Mouse (Mus musculus): ENCODE data around the gene Spr.
"Not testable (repeated sequence)": the region's sequence is repeated elsewhere in the genome, so short reads cannot be mapped to it uniquely, and the experiment has no call there.

Gene Spr

DNA sequence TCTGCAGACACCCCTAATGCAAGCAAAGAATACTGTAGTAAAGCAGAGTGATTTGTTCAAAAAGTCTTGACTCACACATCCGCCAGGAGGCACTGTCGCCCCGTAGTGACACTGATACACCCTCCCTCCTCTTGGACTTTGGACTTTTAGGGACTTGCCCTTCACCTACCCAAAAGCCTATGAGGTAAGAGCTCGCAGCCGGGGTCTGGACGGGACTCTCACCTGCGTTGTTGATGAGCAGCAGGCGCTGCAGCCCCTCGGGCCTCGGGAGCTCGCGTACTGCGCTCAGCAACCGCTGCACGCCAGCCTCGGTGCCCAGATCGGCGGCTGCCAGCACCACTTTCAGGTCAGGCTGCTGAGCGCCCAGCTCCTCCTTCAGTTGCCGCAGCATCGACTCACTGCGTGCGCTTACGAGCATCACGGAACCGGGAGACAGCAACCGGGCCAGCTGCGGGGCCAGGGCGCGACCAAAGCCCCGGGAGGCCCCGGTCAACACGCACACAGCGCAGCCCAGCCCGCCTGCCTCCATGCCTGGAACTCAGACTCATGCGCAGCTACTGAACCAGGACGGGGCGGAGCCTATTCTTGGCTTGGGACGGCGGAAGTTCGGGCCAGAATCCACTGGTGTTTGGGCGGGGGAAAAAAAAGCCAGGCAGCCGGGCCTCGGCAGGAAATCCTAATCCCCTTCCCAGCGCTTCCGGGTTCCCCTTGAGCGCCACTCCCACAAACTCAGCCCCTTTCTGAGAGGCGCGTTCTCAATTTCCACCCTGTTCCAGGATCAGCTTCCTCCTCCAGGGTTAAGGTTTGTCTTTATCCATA lies at the start of gene Spr:
Gene Spr (minus strand): TSS at position 550 of the 819 bp plus-strand sequence.
- peak; percentile 90 for DNase-seq (ENCODE audit: extremely low spot score)

DNA sequence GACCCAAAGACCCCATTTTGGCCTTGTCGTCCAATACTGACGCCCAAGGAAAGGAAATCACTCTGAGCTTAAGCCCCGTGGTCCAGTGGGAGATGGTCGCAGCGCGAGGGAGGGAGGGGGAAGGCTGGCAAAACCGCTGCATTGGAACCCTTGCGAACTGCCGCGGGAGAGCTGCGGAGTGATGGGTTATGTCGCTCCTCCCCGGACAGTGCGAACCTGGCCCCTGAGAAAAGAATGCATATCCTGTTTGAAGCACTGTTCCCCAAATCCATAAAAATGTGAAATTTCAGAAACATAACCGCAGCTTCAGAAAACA lies 49.1 kb upstream of the Spr start:
- DNase-seq (ENCODE audit: extremely low spot score): no peak

DNA sequence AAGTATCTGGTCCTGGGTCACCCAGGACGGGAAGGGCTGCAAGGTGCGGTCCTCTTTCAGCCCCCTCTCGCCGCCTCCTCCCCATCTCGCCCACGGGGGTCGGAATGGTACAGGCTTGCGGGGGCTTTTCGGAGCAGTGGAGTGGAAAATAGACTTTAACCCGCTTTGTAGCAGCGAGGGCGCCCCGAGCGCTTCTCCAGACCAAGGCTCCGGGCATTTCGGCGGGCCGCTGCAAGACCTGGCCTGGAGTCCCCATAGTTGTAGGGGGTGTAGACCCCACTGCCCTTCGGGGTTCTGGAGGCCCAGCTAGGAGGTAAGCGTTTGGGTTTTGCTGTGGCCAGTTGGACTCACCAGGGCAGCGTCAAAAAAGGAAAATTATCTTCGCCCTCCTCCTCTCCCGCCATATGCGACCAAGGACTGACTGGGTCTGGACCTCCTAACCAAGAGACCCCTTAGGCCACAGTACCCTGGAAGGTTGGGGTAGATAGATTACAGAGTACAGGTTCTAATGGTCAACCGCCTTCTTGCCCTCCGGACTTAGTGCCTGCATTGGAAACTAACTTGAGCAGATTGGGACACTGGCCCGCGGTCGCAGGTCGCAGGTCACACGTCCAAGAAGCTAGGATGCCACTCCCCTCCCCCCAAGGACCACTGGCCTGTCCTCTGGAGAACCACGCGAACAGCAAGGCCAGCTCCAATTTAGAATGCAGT lies 48.6 kb upstream of the Spr start:
- peak; percentile 55 for DNase-seq (ENCODE audit: extremely low spot score)

DNA sequence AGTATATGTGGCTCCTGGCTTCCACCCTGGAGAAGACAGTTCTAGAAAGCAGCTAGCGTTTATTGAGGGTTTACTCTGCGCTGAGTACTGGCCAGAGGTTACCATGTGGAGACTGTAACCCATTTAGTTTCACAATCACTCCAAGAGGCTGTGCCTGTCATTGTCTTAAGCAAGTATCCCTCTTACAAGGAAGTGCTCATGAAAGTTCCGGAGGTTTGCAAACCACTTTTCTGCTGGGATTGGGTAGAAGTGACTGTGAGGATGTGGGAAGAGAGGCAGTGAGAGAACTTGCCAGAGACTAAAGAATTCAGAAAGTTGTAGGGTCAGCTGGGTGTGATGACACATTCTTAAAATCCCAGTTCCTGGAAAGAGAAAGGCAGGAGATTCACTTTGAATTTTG lies 46.4 kb upstream of the Spr start:
- DNase-seq (ENCODE audit: extremely low spot score): no peak

DNA sequence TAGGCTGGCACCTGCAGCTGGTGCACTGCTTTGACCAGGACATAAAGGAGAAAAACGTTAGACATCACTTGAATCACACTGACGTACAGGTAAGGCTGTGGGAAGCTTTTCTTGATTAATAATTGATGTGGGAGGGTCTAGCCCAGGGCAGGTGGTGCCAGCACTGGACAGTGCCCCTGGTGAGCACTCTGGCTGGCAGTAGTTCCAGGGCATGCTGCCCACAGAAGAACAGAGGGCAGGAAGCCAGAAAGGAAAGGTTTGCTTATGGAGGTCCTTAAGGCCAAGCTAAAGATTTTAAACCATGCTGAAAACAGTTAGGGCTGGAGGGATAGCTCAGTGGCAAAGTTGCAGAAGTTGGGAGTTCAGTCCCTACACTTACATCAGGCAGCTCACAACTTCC lies 42.5 kb upstream of the Spr start:
- DNase-seq (ENCODE audit: extremely low spot score): no peak

DNA sequence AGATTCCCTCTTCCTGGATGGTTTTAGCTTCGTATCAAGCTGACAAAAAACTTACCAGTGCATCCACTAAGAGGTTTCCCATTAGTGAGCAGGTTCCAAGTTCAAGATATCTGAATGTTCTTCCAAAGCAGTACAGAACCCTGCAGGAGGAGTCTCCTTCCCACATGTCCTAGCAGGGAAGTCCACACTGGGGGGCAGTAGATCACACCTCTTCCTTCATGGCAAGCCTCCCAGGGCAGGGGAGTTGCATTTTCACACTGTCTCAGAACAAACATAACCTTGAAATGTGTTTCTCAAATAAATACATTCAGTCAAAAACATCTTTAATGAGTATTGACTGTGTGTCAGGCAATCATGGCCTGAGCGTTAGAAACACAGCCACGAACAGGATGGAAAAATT lies 42.0 kb upstream of the Spr start:
- DNase-seq (ENCODE audit: extremely low spot score): no peak

DNA sequence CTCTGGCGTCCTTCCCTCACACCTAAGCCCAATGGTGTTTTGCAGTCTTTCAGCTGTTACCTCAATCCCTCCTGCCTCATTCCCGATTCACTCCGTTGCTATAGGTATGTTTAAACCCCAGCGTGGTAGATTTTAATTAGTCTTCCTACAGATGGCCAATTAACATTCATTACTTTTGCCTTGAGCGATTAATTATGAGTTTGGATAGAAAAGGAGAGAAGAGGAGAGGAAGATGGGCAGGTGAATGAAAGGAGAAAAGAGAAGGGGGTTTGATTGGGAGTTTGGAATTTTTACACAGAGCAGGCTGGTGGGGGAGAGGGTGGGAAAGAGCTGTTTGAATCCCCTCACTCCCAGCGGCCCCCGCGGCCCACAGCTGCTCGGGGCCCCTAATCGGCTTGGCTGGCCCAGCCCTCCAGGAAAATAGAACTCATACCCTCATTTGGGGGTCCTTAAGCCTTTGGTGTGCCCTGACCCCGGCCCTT lies 27.9 kb upstream of the Spr start:
- DNase-seq (ENCODE audit: extremely low spot score): no peak

DNA sequence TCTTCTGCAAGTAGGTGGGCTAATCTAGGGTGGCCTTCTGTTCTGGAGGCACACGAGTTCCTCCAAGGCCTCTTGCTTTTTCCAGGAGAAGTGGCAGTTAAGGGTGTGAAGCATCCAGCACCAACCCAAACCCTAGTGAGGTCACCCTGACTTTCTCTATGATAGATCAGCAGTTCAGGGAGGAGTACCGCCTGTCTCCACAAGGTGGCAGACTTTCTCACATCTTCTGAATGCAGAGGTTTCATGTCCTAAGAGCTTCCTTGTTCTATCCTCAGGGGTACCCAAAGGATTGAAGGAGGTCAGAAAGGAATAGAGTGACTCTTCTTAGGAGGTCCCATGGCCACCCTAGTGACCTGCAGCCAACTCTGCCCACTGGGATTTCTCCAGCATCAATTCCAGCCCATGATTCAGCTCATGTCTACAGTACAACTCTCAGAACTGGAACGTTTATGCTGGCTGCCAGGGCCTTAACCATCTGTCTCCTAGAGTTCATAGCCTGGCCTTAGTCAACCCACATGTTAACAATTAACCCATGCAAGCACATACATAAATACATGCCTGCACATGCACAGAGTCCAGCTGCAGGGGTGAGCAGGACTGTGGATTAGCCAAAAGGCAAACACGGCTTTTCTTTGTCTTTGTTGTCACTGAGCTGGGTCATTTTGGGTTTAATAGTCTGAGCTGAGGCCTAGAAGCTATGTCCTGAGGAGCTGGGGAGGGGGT lies 22.8 kb upstream of the Spr start:
- DNase-seq (ENCODE audit: extremely low spot score): peak; percentile 77

DNA sequence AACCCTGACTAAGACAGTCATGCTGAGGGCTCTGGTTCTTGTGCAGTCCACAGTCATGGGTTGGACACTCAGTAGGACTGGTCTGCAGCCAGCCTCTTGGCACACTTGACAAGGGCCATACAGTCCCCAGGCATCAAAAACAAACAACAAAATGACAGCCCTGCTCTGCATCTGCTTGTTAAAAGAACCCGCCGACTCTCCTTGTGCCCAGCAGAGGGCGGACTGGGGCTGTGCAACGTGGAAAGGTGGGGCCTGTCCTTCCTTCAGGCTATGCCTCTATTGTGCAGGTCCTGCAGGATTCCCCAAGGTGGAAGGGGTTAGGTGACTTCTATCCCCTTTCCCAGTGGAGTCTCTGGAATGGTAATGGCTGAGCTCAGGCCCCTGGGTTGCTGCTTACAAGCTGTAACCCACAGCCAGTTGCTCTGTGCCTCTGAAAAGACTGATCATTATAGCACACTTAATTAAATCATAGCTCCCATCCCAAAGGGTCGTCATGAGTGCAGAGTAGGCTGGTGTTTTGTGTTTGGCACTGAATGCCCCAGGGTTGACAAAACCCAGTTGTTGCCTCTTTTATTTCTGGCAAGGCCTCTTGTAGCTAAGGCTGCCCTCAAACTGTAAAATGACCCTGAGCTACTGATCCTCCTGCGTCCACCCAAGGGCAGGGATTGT lies 21.7 kb upstream of the Spr start:
- peak; percentile 49 for DNase-seq (ENCODE audit: extremely low spot score)

DNA sequence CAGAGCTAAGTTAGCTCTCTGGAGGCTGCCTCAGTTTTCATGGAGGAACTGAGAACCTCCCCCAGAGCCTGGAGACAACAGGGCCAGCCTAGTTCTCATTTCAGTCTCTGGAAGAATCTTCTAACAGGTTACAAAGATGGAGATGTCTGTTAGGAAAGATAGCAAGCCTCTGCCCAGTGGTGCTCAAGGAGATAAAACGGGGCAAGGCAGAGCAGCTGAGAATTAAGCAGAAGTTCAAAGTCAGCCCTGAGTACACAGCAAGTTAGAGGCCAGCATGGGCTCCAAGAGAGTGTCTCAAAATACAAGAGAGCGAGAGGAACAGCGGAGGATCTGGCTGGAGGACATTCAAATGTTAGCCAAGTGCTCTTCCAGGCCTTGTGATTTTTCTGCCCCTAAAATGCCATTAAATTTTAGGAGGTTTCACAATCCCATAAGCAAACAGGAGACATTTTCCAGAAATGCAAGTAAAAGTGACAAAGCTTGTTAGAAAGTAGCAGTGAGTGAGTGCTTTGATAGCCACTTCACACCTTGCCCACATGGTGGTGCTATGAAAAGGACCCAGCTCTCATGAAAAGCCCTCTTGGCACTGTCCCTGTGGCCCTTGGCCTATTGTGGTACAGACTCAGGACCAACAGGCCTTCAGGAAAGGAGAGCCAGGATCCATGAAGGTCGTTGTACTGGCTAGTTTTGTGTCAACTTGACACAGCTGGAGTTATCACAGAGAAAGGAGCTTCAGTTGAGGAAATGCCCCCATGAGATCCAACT lies 20.7 kb upstream of the Spr start:
- DNase-seq (ENCODE audit: extremely low spot score): not testable (repeated sequence)

DNA sequence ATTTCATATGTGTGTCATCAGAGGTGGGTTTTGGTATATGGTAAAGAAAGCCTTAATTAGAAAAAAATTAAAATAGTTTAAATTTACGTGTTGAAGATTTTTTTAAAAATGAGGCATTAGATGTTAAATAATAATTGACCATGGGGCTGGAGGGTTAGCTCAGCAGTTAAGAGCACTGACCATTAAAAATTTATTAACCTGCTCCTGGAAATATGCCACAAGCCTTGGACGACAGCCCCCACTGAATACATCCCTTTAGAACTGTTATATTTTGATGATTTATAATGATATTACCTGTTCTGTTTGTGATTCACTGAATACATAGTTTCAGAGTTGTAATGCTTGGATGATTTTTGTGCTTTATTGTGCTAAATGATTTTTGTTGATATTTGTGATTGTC lies 19.0 kb upstream of the Spr start:
- not testable (repeated sequence) for DNase-seq (ENCODE audit: extremely low spot score)

DNA sequence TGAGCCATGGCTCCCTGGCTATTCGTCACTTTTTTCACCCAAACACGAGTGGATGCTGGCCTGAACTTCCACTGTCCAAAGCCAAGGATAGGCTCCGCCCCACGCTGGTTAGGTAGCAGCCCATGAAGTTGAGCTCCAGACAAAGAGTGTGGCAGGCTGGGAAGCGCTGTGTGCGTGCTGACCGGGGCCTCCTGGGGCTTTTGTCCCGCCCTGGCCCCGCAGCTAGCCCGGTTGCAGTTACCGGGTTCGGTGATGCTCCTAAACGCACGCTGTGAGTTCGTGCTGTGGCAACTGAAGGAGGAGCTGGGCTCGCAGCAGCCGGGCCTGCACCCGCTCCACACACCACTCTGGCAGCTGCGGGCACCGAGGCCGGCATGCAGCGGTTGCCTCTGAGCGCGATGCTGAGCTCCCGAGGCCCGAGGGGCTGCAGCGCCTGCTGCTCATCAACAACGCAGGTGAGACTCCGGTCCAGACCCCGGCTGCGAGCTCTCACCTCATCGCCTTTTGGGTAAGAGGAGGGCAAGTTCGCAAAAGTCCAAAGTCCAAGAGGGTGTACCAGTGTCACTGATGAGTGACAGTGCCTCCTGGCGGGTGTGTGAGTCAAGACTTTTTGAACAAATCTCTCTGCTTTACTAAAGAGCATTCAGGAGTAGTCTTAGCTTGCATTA lies 17.4 kb upstream of the Spr start:
- DNase-seq (ENCODE audit: extremely low spot score): peak; percentile 73

DNA sequence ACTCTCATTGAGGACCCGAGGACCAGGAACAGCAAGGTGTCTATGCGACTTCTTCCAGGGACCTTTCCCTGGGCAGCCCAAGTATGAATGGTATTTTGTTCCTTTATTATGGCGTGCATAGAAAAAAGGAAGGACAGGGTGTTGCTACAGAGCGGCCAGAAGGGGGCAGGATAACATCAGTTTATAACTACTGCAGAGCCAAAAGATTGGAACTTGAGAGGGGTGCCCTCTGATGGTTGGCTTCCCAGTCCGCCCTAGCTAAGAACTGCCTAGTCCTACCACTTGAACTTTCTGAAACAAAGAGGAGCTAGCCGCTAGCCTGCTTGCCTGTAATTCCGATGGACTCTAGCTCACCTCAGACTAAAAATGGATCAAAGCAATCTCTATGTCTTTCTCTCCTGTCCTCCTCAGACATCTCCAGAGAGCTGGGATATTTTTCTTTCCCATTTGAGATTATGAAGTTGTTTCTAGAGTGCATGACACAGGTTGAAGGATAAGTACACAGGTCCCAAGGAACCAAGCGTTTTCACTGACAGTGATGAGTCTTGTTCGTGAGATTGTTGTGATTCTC lies 16.5 kb upstream of the Spr start:
- peak; percentile 78 for DNase-seq (ENCODE audit: extremely low spot score)

DNA sequence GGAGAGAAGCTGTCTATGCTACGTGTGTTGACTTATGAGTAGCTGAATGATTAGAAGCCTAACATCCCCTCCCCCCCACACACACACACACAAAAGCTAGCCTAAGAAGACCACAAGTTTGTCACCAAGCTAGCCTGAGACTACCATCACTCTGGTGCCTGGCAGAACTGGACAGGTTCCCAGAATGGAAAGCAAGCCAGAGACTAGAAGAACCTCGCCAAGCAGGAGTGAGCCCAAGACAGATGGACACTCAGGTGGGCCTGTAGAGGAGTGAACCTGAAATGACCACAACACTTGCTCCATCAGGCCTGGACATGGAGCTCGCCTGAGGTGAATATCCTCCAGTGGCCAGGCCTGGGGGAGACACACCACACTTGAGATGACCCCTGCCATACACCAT lies 12.8 kb upstream of the Spr start:
- no peak for DNase-seq (ENCODE audit: extremely low spot score)

DNA sequence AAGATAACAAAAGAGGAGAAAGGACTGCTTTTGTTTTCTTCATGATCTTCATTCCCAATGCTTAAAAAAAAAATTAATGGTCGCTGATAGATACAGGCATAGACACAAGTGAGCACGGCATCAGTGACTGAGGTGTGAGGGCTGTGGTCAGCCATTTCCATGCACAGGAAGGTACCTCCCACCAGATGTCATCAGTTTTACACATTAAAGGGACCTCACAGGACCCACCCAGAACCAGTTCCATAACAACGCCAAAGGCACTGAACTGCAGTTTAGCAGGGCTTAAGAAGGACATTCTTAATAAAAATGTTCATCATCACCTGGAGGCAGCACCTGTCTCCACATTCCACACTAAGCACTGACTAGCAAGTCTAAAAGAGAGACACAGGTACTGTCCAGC lies 10.1 kb upstream of the Spr start:
- no peak for DNase-seq (ENCODE audit: extremely low spot score)

DNA sequence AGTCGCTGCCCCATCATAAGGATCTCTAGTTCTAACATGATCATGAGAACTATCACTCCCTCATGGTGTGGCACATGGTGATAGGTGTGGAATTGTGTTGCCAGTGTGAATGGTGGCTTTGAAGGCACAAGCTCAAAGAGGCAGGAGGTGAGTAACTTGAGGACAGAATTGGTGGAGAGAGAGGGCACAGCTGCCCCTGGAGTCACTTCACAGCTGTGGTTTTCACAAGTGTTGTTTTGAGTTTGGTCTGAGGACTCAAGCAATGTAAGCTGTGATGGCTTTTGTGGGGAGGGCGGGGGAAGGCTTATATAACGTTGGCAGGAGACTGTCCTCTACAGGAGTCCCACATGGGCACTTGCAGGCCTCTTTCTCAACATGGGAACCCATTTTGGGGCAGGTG lies 6.9 kb upstream of the Spr start:
- no peak for DNase-seq (ENCODE audit: extremely low spot score)

DNA sequence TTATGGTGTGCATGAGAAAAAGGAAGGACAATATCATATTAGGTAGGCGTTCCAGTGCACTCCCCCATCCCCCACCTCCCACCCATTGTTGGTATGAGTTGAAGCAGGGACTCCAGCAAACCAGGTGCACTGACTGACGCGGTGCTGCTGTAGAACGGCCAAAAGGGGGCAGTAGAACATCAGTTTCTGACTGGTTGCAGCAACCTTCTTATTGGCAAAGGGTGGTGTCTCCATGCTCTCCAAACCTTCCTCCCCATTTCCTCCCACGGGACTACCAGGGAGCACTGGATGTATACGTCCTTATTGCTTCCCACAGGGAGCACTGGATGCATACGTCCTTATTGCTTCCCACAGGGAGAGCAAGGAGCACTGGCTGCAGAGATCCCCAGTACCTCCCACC lies 3.4 kb upstream of the Spr start:
- peak; percentile 46 for DNase-seq (ENCODE audit: extremely low spot score)

DNA sequence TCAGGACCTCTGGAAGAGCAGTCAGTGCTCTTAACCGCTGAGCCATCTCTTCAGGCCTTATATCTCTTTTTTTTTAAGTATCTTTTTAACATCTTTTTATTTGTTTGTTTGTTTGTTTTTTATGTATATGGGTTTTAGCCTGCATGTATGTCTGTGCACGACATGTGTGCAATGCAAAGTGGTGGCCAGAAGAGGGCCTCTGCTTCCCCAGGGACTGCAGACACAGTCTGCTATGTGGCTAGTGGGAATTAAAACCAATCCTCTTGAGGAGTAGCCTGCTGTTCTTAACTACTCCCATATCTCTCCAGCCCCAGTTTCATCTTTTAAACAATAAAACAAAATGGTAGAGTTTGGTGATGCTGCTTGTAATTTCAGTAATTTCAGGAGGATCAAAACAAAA lies 2.0 kb upstream of the Spr start:
- no peak for DNase-seq (ENCODE audit: extremely low spot score)

DNA sequence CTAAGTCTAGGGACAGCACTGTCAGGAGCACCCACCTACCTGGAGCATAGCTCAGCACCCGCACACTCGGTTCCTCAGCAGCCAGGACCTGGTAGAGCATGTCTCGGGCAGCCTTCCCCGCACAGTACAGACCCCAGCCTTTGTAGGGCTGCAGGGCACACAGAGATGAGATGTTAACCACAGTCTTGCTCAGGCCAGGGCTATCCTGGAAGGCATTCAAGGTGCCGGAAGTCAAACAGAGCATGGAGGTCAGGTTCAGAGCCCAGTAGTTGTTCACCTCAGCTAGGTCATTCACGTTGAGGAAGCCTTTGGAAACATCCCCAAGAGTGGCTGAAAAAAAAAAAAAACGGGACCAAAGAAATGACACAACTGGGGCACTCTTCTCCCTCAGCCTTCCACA lies 782 bp downstream of the Spr start:
- not testable (repeated sequence) for DNase-seq (ENCODE audit: extremely low spot score)

DNA sequence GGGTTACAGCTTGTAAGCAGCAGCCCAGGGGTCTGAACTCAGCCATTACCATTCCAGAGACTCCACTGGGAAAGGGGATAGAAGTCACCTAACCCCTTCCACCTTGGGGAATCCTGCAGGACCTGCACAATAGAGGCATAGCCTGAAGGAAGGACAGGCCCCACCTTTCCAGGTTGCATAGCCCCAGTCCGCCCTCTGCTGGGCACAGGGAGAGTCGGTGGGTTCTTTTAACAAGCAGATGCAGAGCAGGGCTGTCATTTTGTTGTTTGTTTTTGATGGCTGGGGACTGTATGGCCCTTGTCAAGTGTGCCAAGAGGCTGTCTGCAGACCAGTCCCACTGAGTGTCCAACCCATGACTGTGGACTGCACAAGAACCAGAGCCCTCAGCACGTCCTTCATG lies 4.8 kb downstream of the Spr start:
- not testable (repeated sequence) for DNase-seq (ENCODE audit: extremely low spot score)

Data from embryo, embryonic 9.5 days (tissue).